Mouse (Mus musculus): ENCODE data around the gene Rnpepl1.

- no peak for TF ChIP-seq POLR2A (IDR thresholded peaks at IDR 0.05; ENCODE audit: borderline replicate concordance, extremely low read depth, low read depth, low read length)
- no peak for TF ChIP-seq CTCF (IDR thresholded peaks at IDR 0.05; ENCODE audit: insufficient read depth, low read length)
Measured at GRCm38 (mm10) chr1:92881982-92882381, 28.6 kb upstream of the Rnpepl1 start.
